Mouse (Mus musculus) hindlimb bud, embryonic 11.5 days (tissue): ENCODE measurements around the gene Zfp853.

ENCODE experiments used
- DNase-seq: peaks from one replicate; pipeline ENCODE4 v3.0.0-alpha.2; 2012; ENCODE audit warnings: low read depth, low spot score; ENCODE audit errors: extremely low spot score

Zfp853 gene

DNA sequence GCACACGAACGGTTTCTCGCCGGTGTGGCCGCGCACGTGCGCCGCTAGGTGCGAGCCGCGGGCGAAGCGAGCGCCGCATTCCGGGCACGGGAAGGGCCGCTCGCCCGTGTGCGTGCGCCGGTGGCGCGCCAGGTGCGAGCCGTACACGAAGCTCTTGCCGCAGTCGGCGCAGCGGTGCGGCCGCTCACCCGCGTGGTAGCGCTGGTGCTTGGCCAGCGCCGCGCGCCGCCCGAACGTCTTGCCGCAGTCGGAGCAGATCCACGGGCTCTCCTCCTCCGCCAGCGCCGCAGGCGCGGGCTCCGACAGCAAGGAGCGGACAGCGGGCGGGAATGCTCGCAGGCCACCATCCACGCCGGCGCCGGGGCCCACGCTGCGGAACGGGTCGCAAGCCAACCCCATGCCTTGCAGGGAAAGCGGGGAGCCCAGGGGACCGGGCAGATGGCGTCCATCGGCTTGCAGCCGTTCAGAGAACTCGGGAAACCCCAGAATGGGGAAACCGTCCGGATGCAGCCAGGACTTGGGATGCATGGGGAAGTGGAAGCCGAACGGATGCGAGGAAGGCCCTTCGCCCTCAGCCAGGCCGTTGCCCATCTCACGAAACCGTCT lies 39.4 kb downstream of the Zfp853 start:
- no peak for DNase-seq

- no peak for DNase-seq
Observed at GRCm38 (mm10) chr5:143253186-143253880, 40.1 kb downstream of the Zfp853 start.

DNA sequence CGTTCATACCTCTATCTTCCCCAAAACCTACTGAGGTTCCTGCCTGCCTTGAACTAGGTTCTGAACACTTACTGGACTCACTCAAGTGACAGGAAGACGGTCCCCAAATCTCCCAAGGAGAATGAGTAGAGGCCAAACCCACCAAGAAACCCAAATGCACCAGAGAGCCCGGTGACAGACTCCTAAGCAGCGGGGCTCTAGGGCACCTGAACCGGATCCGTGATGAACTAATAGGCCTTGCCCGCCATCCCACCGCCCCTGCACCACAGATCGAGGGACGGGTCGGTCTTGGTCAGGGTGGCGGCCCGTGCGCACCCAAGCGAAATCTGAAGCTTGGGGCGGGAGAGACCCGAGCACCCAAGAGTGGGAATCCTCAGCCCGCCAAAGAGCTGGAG lies 40.6 kb downstream of the Zfp853 start:
- DNase-seq, result no peak

- DNase-seq, result no peak
Observed at GRCm38 (mm10) chr5:143252039-143252438, 41.4 kb downstream of the Zfp853 start.

- DNase-seq, result no peak
Observed at GRCm38 (mm10) chr5:143244926-143245325, 48.5 kb downstream of the Zfp853 start.
